Mouse (Mus musculus) forebrain, embryonic 11.5 days (tissue): Measurements from ENCODE around the gene Tppp3. TPM values are rescaled to one million over a fixed set of nuclear protein-coding genes. Genes with fewer than 3 reads are reported as not detected.

Experiments
- ATAC-seq: fragments of 200-750 bp; cut with Nextera tagmentation; replicated peaks from 2 replicates; pipeline ENCODE4 v1.8.0; 2017; ENCODE audit warnings: moderate TSS enrichment; ENCODE audit not compliant: low FRiP score
- DNase-seq: peaks from one replicate; pipeline ENCODE4 v3.0.0-alpha.2; 2017; ENCODE audit warnings: low spot score
- H3K27ac ChIP-seq: fragments of 300-500 bp; sonication (generic); 2 replicates; pipeline ENCODE4 v1.5.1; 2014; ENCODE audit warnings: low read depth, low read length
- H3K27me3 ChIP-seq: fragments of 300-500 bp; sonication (generic); 2 replicates; pipeline ENCODE4 v1.6.1; 2014; ENCODE audit warnings: mild to moderate bottlenecking, low read length, mixed read lengths; ENCODE audit not compliant: control insufficient read depth, insufficient read depth
- H3K36me3 ChIP-seq: fragments of 300-500 bp; sonication (generic); 2 replicates; pipeline ENCODE4 v1.6.1; 2014; ENCODE audit warnings: mild to moderate bottlenecking, low read length, moderate library complexity, mixed read lengths; ENCODE audit not compliant: control insufficient read depth, insufficient read depth
- H3K4me1 ChIP-seq: fragments of 300-500 bp; sonication (generic); replicated peaks from 2 replicates; pipeline ENCODE4 v1.6.1; 2014; ENCODE audit warnings: low read length, mixed read lengths; ENCODE audit not compliant: control insufficient read depth, insufficient read depth
- H3K4me2 ChIP-seq: fragments of 300-500 bp; sonication (generic); 2 replicates; pipeline ENCODE4 v1.6.1; 2014; ENCODE audit warnings: low read depth, mild to moderate bottlenecking, low read length, moderate library complexity, mixed read lengths; ENCODE audit not compliant: severe bottlenecking
- H3K4me3 ChIP-seq: fragments of 300-500 bp; sonication (generic); 2 replicates; pipeline ENCODE4 v1.5.1; 2014; ENCODE audit warnings: low read depth, low read length
- H3K9ac ChIP-seq: fragments of 300-500 bp; sonication (generic); 2 replicates; pipeline ENCODE4 v1.6.1; 2014; ENCODE audit warnings: low read length
- H3K9me3 ChIP-seq: fragments of 300-500 bp; sonication (generic); 2 replicates; pipeline ENCODE4 v1.6.1; 2016; ENCODE audit warnings: low read length, mixed read lengths; ENCODE audit not compliant: control insufficient read depth
- WGBS: fragments of 180-500 bp; shearing (Covaris S2); extraction: QIAGEN DNeasy Blood & Tissue Kit; methylation state at CpG from one replicate; pipeline ENCODE4 v1.1.7; 2014; 5-methylcytosine and 5-hydroxymethylcytosine counted together
- polyA plus RNA-seq: library from polyadenylated mRNA; unstranded; fragments of >200 nt; fragmentation: Nextera tagmentation; extraction: Ambion mirVana; gene quantifications from 2 replicates; pipeline ENCODE4 v1.2.1, GENCODE M21; 2014

Gene Tppp3
- polyA plus RNA-seq, 1 experiment from 2014 or later = 37.7 TPM

- 34% methylated on average over 2 of the region's 2 CpGs for WGBS
- no peak overlapping the region for H3K27ac ChIP-seq
- peaks cover 8% of the 10 kb centered on the region; the same call in 1 of the 2 replicates for H3K4me1 ChIP-seq
- no peaks in the 10 kb centered on the region for H3K9me3 ChIP-seq
- no peaks in the 10 kb centered on the region for H3K27me3 ChIP-seq
- no peaks in the 10 kb centered on the region for H3K36me3 ChIP-seq
- DNase-seq (no peak), ATAC-seq (no peak)
- H3K9ac ChIP-seq = no peak overlapping the region
- no peak overlapping the region for H3K4me3 ChIP-seq
- no peak overlapping the region for H3K4me2 ChIP-seq
Observed at GRCm38 (mm10) chr8:105481013-105481412, 9.7 kb upstream of the Tppp3 start.

- Histone ChIP-seq H3K27me3 (peaks cover 12% of the 10 kb centered on the region), H3K4me1 (peaks cover 17% of the 10 kb centered on the region), H3K9me3 (no peaks in the 10 kb centered on the region), H3K4me2 (no peak overlapping the region), H3K4me3 (no peak overlapping the region), H3K36me3 (no peaks in the 10 kb centered on the region), H3K9ac (no peak overlapping the region), H3K27ac (no peak overlapping the region)
- WGBS = 83% methylated on average over 3 of the region's 3 CpGs
- DNase-seq = no peak
- ATAC-seq = no peak
Observed at GRCm38 (mm10) chr8:105477792-105478191, 6.5 kb upstream of the Tppp3 start.

GRCm38 (mm10) chr8:105476628-105477413 lies 5.5 kb upstream of the Tppp3 start:
- Histone ChIP-seq H3K27me3 (peaks cover 16% of the 10 kb centered on the region), H3K36me3 (no peaks in the 10 kb centered on the region), H3K9ac (no peak overlapping the region), H3K4me3 (no peak overlapping the region), H3K9me3 (no peaks in the 10 kb centered on the region), H3K27ac (no peak overlapping the region), H3K4me1 (peaks cover 20% of the 10 kb centered on the region), H3K4me2 (no peak overlapping the region)
- DNase-seq (peak; percentile 68), ATAC-seq (peak; percentile 34; the same call in 1 of the 2 replicates)
- 38% methylated on average over 25 of the region's 25 CpGs for WGBS

DNA sequence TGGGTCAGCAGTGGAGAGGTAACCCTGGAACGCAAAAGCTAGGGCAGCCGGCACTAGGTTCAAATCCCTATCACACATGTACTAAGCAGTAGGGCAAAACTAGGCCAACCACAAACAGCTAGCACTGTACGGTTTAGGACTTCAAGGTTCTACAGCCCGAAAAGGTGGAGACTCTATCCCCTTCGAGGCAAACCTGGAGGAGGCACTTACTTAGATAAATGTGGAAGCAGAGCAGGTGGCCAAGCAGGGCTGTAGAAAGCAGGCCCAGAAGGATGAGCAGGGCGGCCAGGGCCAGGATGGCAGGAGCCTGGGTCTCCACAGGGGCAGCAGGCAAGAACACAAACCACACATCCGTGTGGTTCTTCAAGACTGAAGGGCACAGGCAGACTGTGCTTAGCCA lies 4.8 kb upstream of the Tppp3 start:
- H3K9ac ChIP-seq = no peak overlapping the region
- WGBS = 89% methylated on average over 7 of the region's 7 CpGs
- H3K36me3 ChIP-seq = no peaks in the 10 kb centered on the region
- ATAC-seq (no peak), DNase-seq (no peak)
- no peaks in the 10 kb centered on the region for H3K9me3 ChIP-seq
- no peak overlapping the region for H3K27ac ChIP-seq
- H3K4me3 ChIP-seq = no peak overlapping the region
- H3K27me3 ChIP-seq = peaks cover 18% of the 10 kb centered on the region
- H3K4me2 ChIP-seq = no peak overlapping the region
- peaks cover 24% of the 10 kb centered on the region for H3K4me1 ChIP-seq

DNA sequence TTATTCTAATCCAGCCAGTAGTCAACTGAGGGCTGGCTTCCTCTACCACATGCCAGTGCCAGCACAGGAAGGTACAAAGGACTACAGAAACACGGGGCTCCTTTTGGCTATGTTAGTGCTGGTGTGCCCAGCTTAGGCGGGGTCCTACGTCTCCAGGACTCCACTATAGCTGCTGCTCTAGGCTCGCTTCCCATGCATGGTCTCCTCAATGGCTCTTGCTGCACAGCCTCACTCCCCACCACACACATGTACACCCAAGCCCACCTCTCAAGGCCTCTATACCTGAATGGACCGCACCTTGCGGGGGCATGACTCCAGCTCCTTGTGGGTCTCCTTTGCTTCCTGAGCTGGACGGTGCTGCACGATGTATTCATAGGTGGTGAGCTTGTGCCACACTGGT lies 4.4 kb upstream of the Tppp3 start:
- Histone ChIP-seq H3K4me1 (peaks cover 27% of the 10 kb centered on the region), H3K36me3 (no peaks in the 10 kb centered on the region), H3K9ac (no peak overlapping the region), H3K4me3 (no peak overlapping the region), H3K27ac (no peak overlapping the region), H3K4me2 (no peak overlapping the region), H3K9me3 (no peaks in the 10 kb centered on the region), H3K27me3 (peaks cover 18% of the 10 kb centered on the region)
- WGBS = 89% methylated on average over 8 of the region's 8 CpGs
- DNase-seq (no peak), ATAC-seq (no peak)

- Histone ChIP-seq H3K9me3 (no peaks in the 10 kb centered on the region), H3K27me3 (peaks cover 18% of the 10 kb centered on the region), H3K27ac (no peak overlapping the region), H3K36me3 (no peaks in the 10 kb centered on the region), H3K4me3 (no peak overlapping the region), H3K9ac (no peak overlapping the region; the same call in 1 of the 2 replicates), H3K4me2 (no peak overlapping the region), H3K4me1 (peaks cover 30% of the 10 kb centered on the region)
- ATAC-seq (no peak), DNase-seq (no peak)
- 46% methylated on average over 4 of the region's 4 CpGs for WGBS
Observed at GRCm38 (mm10) chr8:105475254-105475653, 3.9 kb upstream of the Tppp3 start.

DNA sequence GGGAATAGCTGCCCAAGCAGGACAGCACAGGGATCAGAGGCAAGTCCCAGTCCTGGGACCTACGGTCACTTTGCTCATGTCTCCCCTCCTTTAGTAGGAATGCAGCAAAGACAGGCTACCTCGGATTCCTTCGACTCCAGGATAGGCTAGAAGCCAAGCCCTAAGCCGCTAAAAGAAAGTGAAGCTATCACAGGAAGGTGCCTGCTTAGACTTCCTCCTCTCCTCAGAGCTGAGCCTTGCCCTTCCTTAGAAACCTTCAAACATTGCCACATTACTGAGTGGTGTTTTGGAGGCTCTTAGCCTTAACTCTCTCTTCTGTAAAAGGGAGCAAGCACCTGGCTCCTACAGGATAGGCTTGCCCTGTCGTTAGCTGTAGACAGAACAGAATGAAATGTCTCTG lies 3.4 kb upstream of the Tppp3 start:
- Histone ChIP-seq H3K9ac (no peak overlapping the region; the same call in 1 of the 2 replicates), H3K27me3 (peaks cover 18% of the 10 kb centered on the region), H3K9me3 (no peaks in the 10 kb centered on the region), H3K36me3 (no peaks in the 10 kb centered on the region), H3K27ac (no peak overlapping the region), H3K4me2 (no peak overlapping the region), H3K4me1 (peaks cover 30% of the 10 kb centered on the region), H3K4me3 (no peak overlapping the region)
- ATAC-seq (no peak), DNase-seq (no peak)
- 44% methylated on average over 5 of the region's 5 CpGs for WGBS

DNA sequence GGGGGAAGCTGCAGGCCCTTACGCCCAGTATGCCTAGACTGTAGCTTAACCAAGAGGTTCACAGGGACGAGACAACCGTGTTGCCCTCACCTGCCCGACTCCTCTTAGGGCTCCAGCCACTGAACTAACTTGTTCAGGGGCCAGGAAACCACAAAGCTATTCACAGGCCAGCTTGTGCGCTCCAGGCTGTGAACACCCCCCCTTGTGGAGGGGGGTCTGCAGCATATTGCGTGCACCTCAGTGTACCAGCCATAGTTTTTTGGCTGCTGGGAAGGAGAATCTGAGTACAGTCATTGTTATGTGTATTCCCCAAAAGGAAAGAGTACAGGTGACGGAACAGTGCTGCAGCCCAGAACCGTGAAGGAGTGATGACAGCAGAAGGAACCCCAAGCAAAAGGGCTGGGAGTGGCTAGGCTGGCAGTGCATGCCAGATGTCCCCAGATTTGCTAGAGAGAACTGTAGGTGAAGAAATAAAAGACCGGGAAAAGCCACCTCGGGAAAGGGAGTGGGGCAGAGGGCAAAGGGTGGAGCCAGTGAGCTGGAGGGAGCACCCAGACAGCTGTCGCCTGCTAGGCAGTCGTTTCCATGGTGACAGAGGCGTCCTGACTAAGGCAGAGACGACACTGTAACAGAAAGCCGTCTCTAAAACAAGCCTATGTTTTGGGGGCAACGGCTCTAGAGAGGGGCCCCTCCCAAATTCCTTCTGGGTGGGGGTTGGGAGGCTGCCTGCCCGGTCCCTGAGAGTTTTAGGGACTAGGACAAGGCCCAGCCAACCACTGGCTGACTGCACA lies 2.7 kb upstream of the Tppp3 start:
- ATAC-seq (no peak), DNase-seq (peak; percentile 67)
- Histone ChIP-seq H3K36me3 (no peaks in the 10 kb centered on the region), H3K4me2 (0 out of 2 replicates have a peak overlapping the region, but pooled peaks have one; percentile 8), H3K27ac (no peak overlapping the region), H3K9ac (peak overlapping the region; percentile 17; the same call in 1 of the 2 replicates), H3K9me3 (no peaks in the 10 kb centered on the region), H3K27me3 (peaks cover 18% of the 10 kb centered on the region), H3K4me3 (no peak overlapping the region), H3K4me1 (peaks cover 36% of the 10 kb centered on the region)
- 26% methylated on average over 17 of the region's 17 CpGs for WGBS
